Mouse (Mus musculus) stomach, postnatal 0 days (tissue): ENCODE measurements at regions not wholly inside any gene's neighbourhood (a gene's known extent, or its start where the extent isn't known, plus 50 kb on each side); places are given as distances from the start of the nearest gene placed in this dataset.

Source experiments
- CTCF ChIP-seq: IDR thresholded peaks from 2 replicates; pipeline ENCODE4 v1.5.1; 2016; ENCODE audit warnings: antibody characterized with exemption, low read depth, mild to moderate bottlenecking, moderate library complexity
- EP300 ChIP-seq: optimal IDR thresholded peaks from 2 replicates; pipeline ENCODE3; 2016; ENCODE audit warnings: antibody characterized with exemption

- TF ChIP-seq CTCF = no peak
- TF ChIP-seq EP300 = no peak
These were observed 147.9 kb downstream of the Evx1 start for GRCm38 (mm10) chr6:52461186-52461585.
